Mouse (Mus musculus) neural tube, embryonic 14.5 days (tissue): ENCODE measurements around the gene Map2k1. TPM values are rescaled to one million over a fixed set of nuclear protein-coding genes. Genes with fewer than 3 reads are reported as not detected.
"Not testable (repeated sequence)": the region's sequence is repeated elsewhere in the genome, so short reads cannot be mapped to it uniquely, and the experiment has no call there.

Experiments
- ATAC-seq: fragments of 200-750 bp; cut with Nextera tagmentation; 2 replicates; pipeline ENCODE4 v1.8.0; 2017; ENCODE audit warnings: low read depth, mild to moderate bottlenecking, moderate TSS enrichment, moderate library complexity
- H3K27ac ChIP-seq: fragments of 300-500 bp; sonication (generic); 2 replicates; pipeline ENCODE4 v1.5.1; 2014; ENCODE audit warnings: low read depth, mild to moderate bottlenecking, control low read depth, low read length, moderate library complexity, mixed read lengths
- H3K27me3 ChIP-seq: fragments of 300-500 bp; sonication (generic); 2 replicates; pipeline ENCODE4 v1.6.1; 2014; ENCODE audit warnings: low read length; ENCODE audit not compliant: control insufficient read depth, insufficient read depth
- H3K36me3 ChIP-seq: fragments of 300-500 bp; sonication (generic); 2 replicates; pipeline ENCODE4 v1.6.1; 2014; ENCODE audit warnings: low read length, mixed read lengths; ENCODE audit not compliant: control insufficient read depth, insufficient read depth
- H3K4me1 ChIP-seq: fragments of 300-500 bp; sonication (generic); 2 replicates; pipeline ENCODE4 v1.6.1; 2014; ENCODE audit warnings: low read length; ENCODE audit not compliant: control insufficient read depth, insufficient read depth
- H3K4me2 ChIP-seq: fragments of 300-500 bp; sonication (generic); 2 replicates; pipeline ENCODE4 v1.6.1; 2014; ENCODE audit warnings: mild to moderate bottlenecking, low read depth, low read length, control low read depth
- H3K4me3 ChIP-seq: fragments of 300-500 bp; sonication (generic); 2 replicates; pipeline ENCODE4 v1.5.1; 2014; ENCODE audit warnings: low read depth, low read length, control low read depth, mixed read lengths
- H3K9ac ChIP-seq: fragments of 300-500 bp; sonication (generic); replicated peaks from 2 replicates; pipeline ENCODE4 v1.6.1; 2014; ENCODE audit warnings: low read depth, mild to moderate bottlenecking, control low read depth, low read length, mixed read lengths
- H3K9me3 ChIP-seq: fragments of 300-500 bp; sonication (generic); 2 replicates; pipeline ENCODE4 v1.6.1; 2016; ENCODE audit warnings: low read length; ENCODE audit not compliant: control insufficient read depth
- WGBS: fragments of 180-500 bp; shearing (Covaris S2); extraction: QIAGEN DNeasy Blood & Tissue Kit; methylation state at CpG from one replicate; pipeline ENCODE4 v1.1.7; 2014; 5-methylcytosine and 5-hydroxymethylcytosine counted together
- polyA plus RNA-seq: library from polyadenylated mRNA; unstranded; fragments of >200 nt; fragmentation: Nextera tagmentation; extraction: Ambion mirVana; gene quantifications from 2 replicates; pipeline ENCODE4 v1.2.1, GENCODE M21; 2014

The Map2k1 gene
- polyA plus RNA-seq, 1 experiment from 2014 or later = 59.7 TPM

- Histone ChIP-seq H3K9me3 (no peaks in the 10 kb centered on the region), H3K4me3 (no peak overlapping the region), H3K4me1 (no peaks in the 10 kb centered on the region), H3K36me3 (peaks cover 12% of the 10 kb centered on the region; the same call in 1 of the 2 replicates), H3K27me3 (no peaks in the 10 kb centered on the region), H3K9ac (no peak overlapping the region), H3K4me2 (no peak overlapping the region), H3K27ac (no peak overlapping the region)
- ATAC-seq = no peak
These were observed 50.6 kb downstream of the Map2k1 start for GRCm38 (mm10) chr9:64202866-64203265.

- no peak overlapping the region for H3K4me3 ChIP-seq
- no peak for ATAC-seq
- H3K9ac ChIP-seq = no peak overlapping the region
- H3K27me3 ChIP-seq = no peaks in the 10 kb centered on the region
- no peaks in the 10 kb centered on the region for H3K9me3 ChIP-seq
- H3K4me2 ChIP-seq = no peak overlapping the region
- H3K36me3 ChIP-seq = peaks cover 12% of the 10 kb centered on the region; the same call in 1 of the 2 replicates
- no peak overlapping the region for H3K27ac ChIP-seq
- H3K4me1 ChIP-seq = no peaks in the 10 kb centered on the region
These were observed 51.1 kb downstream of the Map2k1 start for GRCm38 (mm10) chr9:64202331-64202730.

GRCm38 (mm10) chr9:64199897-64200296 is 53.5 kb downstream of the Map2k1 start:
- no peak for ATAC-seq
- H3K9ac ChIP-seq = no peak overlapping the region
- no peak overlapping the region for H3K4me3 ChIP-seq
- no peaks in the 10 kb centered on the region for H3K9me3 ChIP-seq
- no peaks in the 10 kb centered on the region for H3K27me3 ChIP-seq
- H3K4me2 ChIP-seq = no peak overlapping the region
- no peak overlapping the region for H3K27ac ChIP-seq
- H3K4me1 ChIP-seq = no peaks in the 10 kb centered on the region
- peaks cover 12% of the 10 kb centered on the region; the same call in 1 of the 2 replicates for H3K36me3 ChIP-seq
- 71% methylated on average over 2 of the region's 2 CpGs for WGBS

GRCm38 (mm10) chr9:64198763-64199418 is 54.5 kb downstream of the Map2k1 start:
- 95% methylated on average over 7 of the region's 7 CpGs for WGBS

GRCm38 (mm10) chr9:64198068-64198762 is 55.2 kb downstream of the Map2k1 start:
- no peaks in the 10 kb centered on the region for H3K9me3 ChIP-seq
- no peak overlapping the region for H3K9ac ChIP-seq
- H3K4me1 ChIP-seq = no peaks in the 10 kb centered on the region
- peaks cover 6% of the 10 kb centered on the region; the same call in 1 of the 2 replicates for H3K36me3 ChIP-seq
- 96% methylated on average over 5 of the region's 5 CpGs for WGBS
- H3K4me3 ChIP-seq = no peak overlapping the region
- ATAC-seq = no peak
- H3K4me2 ChIP-seq = no peak overlapping the region
- no peaks in the 10 kb centered on the region for H3K27me3 ChIP-seq
- no peak overlapping the region for H3K27ac ChIP-seq

More at GRCm38 (mm10) chr9:64198763-64199418, 54.5 kb downstream of the Map2k1 start:
- H3K9ac ChIP-seq, H3K4me3 ChIP-seq, H3K4me2 ChIP-seq, H3K4me1 ChIP-seq, ATAC-seq, H3K9me3 ChIP-seq, H3K27me3 ChIP-seq, H3K36me3 ChIP-seq, H3K27ac ChIP-seq: not testable (repeated sequence)

GRCm38 (mm10) chr9:64197524-64197923 is 55.9 kb downstream of the Map2k1 start:
- Histone ChIP-seq H3K9me3 (no peaks in the 10 kb centered on the region), H3K4me2 (no peak overlapping the region), H3K27me3 (no peaks in the 10 kb centered on the region), H3K4me1 (no peaks in the 10 kb centered on the region), H3K27ac (no peak overlapping the region), H3K9ac (no peak overlapping the region), H3K4me3 (no peak overlapping the region), H3K36me3 (peaks cover 6% of the 10 kb centered on the region; the same call in 1 of the 2 replicates)
- 80% methylated on average over 8 of the region's 8 CpGs for WGBS
- no peak for ATAC-seq

- Histone ChIP-seq H3K9ac (no peak overlapping the region), H3K4me3 (no peak overlapping the region), H3K4me1 (no peaks in the 10 kb centered on the region), H3K36me3 (peaks cover 9% of the 10 kb centered on the region), H3K4me2 (no peak overlapping the region), H3K9me3 (no peaks in the 10 kb centered on the region), H3K27ac (no peak overlapping the region), H3K27me3 (no peaks in the 10 kb centered on the region)
- ATAC-seq = no peak
- WGBS = 81% methylated on average over 4 of the region's 4 CpGs
These were observed 57.9 kb downstream of the Map2k1 start for GRCm38 (mm10) chr9:64195554-64195953.

GRCm38 (mm10) chr9:64193879-64194278 is 59.6 kb downstream of the Map2k1 start:
- Histone ChIP-seq H3K4me2 (no peak overlapping the region), H3K9ac (no peak overlapping the region), H3K9me3 (no peaks in the 10 kb centered on the region), H3K27me3 (no peaks in the 10 kb centered on the region), H3K27ac (no peak overlapping the region), H3K36me3 (peaks cover 13% of the 10 kb centered on the region), H3K4me3 (no peak overlapping the region), H3K4me1 (no peaks in the 10 kb centered on the region)
- WGBS = 100% methylated on average over 1 of the region's 1 CpGs
- no peak for ATAC-seq

- Histone ChIP-seq H3K4me1 (peaks cover 9% of the 10 kb centered on the region; the same call in 1 of the 2 replicates), H3K27me3 (no peaks in the 10 kb centered on the region), H3K9ac (no peak overlapping the region), H3K27ac (no peak overlapping the region), H3K36me3 (peaks cover 18% of the 10 kb centered on the region), H3K4me3 (no peak overlapping the region), H3K9me3 (no peaks in the 10 kb centered on the region), H3K4me2 (no peak overlapping the region)
- ATAC-seq = no peak
- WGBS = 94% methylated on average over 5 of the region's 5 CpGs
These were observed 69.1 kb downstream of the Map2k1 start for GRCm38 (mm10) chr9:64184166-64184840.
